Mouse (Mus musculus) spleen, adult 2 months (tissue): ENCODE measurements around the gene Lcn12. TPM values are rescaled to one million over a fixed set of nuclear protein-coding genes. Genes with fewer than 3 reads are reported as not detected.

Experiments used
- DNase-seq, 2 experiments: peaks; one replicate each; pipeline versions ENCODE4 v3.0.0 to v3.0.0-alpha.2; 2012 to 2021; ENCODE audit warnings: low spot score in 2 of 2, low read depth in 1 of 2
- H3K27ac ChIP-seq: fragments of 200-500 bp; 2 replicates; pipeline ENCODE4 v1.5.1; 2012; ENCODE audit warnings: low read length, inconsistent platforms; ENCODE audit not compliant: insufficient read depth
- H3K27me3 ChIP-seq: fragments of 200-500 bp; 2 replicates; pipeline ENCODE4 v1.6.1; 2012; ENCODE audit warnings: mild to moderate bottlenecking, moderate library complexity, low read length, inconsistent platforms; ENCODE audit not compliant: control insufficient read depth, insufficient read depth
- H3K36me3 ChIP-seq: fragments of 200-500 bp; 2 replicates; pipeline ENCODE4 v1.6.1; 2012; ENCODE audit warnings: mild to moderate bottlenecking, low read length, inconsistent platforms; ENCODE audit not compliant: control insufficient read depth, insufficient read depth
- H3K4me1 ChIP-seq: fragments of 200-500 bp; 2 replicates; pipeline ENCODE4 v1.6.1; 2011; ENCODE audit warnings: inconsistent platforms; ENCODE audit not compliant: control insufficient read depth, insufficient read depth, insufficient read length
- H3K4me3 ChIP-seq: fragments of 200-500 bp; 2 replicates; pipeline ENCODE4 v1.5.1; 2011; ENCODE audit warnings: mild to moderate bottlenecking, inconsistent platforms; ENCODE audit not compliant: insufficient read depth, insufficient read length; ENCODE audit errors: extremely low read depth
- CTCF ChIP-seq: fragments of 200-500 bp; IDR thresholded peaks from 2 replicates; pipeline ENCODE4 v1.5.1; 2011; ENCODE audit warnings: mild to moderate bottlenecking, inconsistent platforms; ENCODE audit not compliant: insufficient read depth, insufficient read length, insufficient replicate concordance; ENCODE audit errors: extremely low read depth
- POLR2A ChIP-seq: fragments of 200-500 bp; IDR thresholded peaks from 2 replicates; pipeline ENCODE4 v1.6.1; 2011; ENCODE audit warnings: low read depth, low read length, inconsistent platforms
- WGBS: fragments of 180-500 bp; shearing (Covaris S2); methylation state at CpG from one replicate; pipeline ENCODE4 v1.1.7; 2018; 5-methylcytosine and 5-hydroxymethylcytosine counted together
- polyA plus RNA-seq: library from polyadenylated mRNA; depleted of rRNA; stranded (reverse); fragments of >200 nt; gene quantifications from 2 replicates; pipeline ENCODE4 v1.2.3, GENCODE M21; 2012

The Lcn12 gene
- polyA plus RNA-seq, 1 experiment, result not detected

DNA sequence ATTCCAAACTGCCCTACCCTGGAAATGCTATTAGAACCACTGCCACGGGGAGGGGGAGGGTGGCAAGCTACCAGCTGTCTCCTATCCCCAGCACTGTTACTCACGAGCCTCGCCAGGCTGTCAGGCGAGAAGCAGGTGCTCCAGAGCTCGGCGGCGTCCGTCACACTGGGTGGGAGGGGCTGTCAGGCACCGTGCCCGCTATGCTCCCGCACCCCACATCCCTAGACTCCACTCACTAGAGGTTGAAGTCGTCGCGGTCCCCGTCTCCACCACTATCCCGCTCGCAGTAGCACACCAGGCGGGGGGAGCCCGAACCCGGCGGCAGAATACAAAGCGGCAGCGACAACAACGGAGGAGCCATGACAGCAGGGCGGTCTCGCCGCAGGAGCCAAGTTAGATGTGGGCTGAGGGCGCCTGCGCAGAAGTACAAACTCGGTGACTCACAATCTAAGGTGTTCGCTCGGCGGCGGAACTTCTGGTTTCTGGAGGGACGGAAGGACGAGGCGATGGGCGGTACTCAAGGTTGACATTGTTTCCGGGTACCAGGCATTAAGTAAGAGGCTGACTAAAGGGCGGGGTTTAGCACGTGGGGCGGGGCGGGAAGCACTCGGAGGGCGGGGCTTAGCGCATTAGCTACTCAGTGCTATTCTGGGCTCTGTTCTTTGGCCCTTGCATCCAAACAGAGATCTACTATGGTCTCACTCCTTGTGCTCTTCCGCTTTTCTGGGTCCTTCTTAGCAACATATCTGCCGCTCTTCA is 33.0 kb downstream of the Lcn12 start, which contains the start of gene Paxx:
Gene Paxx (minus strand): TSS at position 544 of the 759 bp plus-strand sequence.
- H3K27me3 ChIP-seq, result no peaks in the 10 kb centered on the region
- TF ChIP-seq CTCF (no peak), POLR2A (peak; percentile 48)
- H3K36me3 ChIP-seq, result peaks cover 6% of the 10 kb centered on the region
- peak within 1 kb of the TSS; percentile 95 for H3K27ac ChIP-seq
- H3K4me3 ChIP-seq, result peak within 1 kb of the TSS; percentile 87
- peak; percentile 95 to 99 for DNase-seq
- peaks cover 25% of the 10 kb centered on the region; the same call in 1 of the 2 replicates for H3K4me1 ChIP-seq
- under 1% methylated on average over 48 of the region's 48 CpGs for WGBS

DNA sequence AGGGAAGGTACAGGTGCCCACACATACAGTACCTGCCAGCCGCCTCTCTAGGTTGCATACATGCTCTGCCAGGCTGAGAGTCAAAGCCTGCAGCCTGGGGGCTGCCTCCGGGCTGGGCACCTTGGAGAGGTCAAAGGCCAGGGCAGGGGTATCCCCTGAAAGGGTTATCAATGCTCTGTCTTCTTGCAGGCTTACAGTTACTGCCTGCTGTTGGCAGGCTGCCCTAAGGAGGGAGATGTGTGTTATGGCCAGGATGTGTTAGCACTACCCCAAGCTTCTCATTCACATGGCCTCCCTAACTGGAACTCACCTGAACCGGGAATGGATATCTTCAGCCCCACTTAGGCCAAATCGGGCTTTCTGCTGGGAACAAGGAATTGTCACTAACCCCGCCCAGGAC is 33.6 kb downstream of the Lcn12 start:
- peak overlapping the region; percentile 95 for H3K27ac ChIP-seq
- peaks cover 20% of the 10 kb centered on the region; the same call in 1 of the 2 replicates for H3K4me1 ChIP-seq
- DNase-seq, result no peak
- H3K27me3 ChIP-seq, result no peaks in the 10 kb centered on the region
- 32% methylated on average over 5 of the region's 5 CpGs for WGBS
- no peak for TF ChIP-seq POLR2A
- no peak for TF ChIP-seq CTCF
- peaks cover 6% of the 10 kb centered on the region for H3K36me3 ChIP-seq
- peak overlapping the region; percentile 87 for H3K4me3 ChIP-seq

DNA sequence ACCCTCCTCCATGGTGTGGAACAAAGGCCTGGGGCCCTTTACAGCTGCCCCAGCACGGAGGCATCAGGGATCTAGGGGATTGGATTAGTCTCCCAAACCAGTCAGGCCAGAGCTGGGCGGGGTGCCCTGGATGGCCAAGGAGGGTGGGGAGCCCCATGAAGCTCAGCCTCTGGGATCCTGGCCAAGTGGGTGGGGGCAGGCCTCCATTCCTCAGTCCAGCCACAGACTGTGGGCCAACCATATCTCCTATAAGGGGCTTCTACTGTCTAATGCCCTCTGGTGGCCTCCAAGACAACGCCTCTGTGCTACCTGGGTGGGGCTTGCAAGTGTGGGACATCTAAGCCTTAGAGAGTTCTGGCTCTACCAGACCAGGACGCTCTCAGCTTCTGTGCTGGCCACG is 34.8 kb downstream of the Lcn12 start:
- Histone ChIP-seq H3K27ac (no peak overlapping the region), H3K36me3 (peaks cover 6% of the 10 kb centered on the region), H3K27me3 (no peaks in the 10 kb centered on the region), H3K4me1 (peaks cover 13% of the 10 kb centered on the region; the same call in 1 of the 2 replicates), H3K4me3 (no peak overlapping the region)
- 82% methylated on average over 5 of the region's 5 CpGs for WGBS
- DNase-seq, result no peak
- no peak for TF ChIP-seq CTCF
- TF ChIP-seq POLR2A, result no peak

DNA sequence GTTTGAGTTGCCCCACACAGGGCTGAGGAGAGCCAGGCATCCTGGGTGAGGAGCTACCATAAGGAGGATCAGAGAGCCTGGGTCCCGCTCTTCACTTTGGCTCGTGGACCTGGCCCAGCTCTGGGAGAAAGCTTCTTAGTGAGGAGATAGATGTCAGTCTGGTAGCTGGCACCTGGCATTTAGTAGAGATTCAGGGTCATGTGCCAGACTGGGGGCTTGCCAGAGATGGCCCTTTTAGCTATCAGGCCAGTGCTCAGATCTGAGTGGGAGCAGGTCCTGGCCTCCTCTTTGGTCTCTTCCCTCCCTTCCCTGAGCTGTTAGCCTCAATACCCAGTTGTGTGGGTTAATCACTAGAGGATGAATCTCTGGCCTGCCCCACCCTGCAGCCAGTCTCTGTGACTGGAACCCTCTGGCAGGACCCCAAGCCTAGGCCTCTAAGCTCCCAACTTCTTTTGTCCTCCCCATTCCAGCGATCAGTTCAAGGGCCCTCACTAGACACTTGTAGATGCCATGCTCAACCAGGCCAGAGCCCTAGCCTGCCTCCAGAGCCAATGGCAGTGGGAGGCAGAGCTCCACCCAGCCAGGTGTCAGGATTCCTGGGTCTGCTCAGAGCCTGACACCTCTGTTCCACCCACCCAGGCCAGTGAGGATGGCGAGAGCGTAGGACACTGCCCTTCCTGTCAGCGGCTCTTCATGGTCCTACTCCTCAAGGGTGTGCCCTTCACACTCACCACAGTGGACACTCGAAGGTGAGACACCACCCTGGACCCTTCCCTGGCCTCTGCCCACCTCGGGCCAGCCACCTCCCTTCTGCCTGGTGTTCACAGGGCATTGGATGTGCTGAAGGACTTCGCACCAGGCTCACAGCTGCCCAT is 36.5 kb downstream of the Lcn12 start:
- Histone ChIP-seq H3K4me3 (no peak overlapping the region), H3K4me1 (peaks cover 13% of the 10 kb centered on the region; the same call in 1 of the 2 replicates), H3K27ac (no peak overlapping the region), H3K36me3 (peaks cover 6% of the 10 kb centered on the region), H3K27me3 (no peaks in the 10 kb centered on the region)
- TF ChIP-seq CTCF (no peak), POLR2A (no peak)
- 86% methylated on average over 9 of the region's 9 CpGs for WGBS
- no peak for DNase-seq

GRCm38 (mm10) chr2:25456205-25456953 is 37.3 kb downstream of the Lcn12 start, which contains the start of gene Clic3:
TSS of gene Clic3 (plus strand) at chr2:25456838.
- no peak for TF ChIP-seq POLR2A
- TF ChIP-seq CTCF, result no peak
- 83% methylated on average over 14 of the region's 14 CpGs for WGBS
- Histone ChIP-seq H3K4me3 (no peak within 1 kb of the TSS), H3K4me1 (peaks cover 7% of the 10 kb centered on the region; the same call in 1 of the 2 replicates), H3K27me3 (no peaks in the 10 kb centered on the region), H3K36me3 (peaks cover 6% of the 10 kb centered on the region), H3K27ac (no peak within 1 kb of the TSS)
- no peak for DNase-seq

DNA sequence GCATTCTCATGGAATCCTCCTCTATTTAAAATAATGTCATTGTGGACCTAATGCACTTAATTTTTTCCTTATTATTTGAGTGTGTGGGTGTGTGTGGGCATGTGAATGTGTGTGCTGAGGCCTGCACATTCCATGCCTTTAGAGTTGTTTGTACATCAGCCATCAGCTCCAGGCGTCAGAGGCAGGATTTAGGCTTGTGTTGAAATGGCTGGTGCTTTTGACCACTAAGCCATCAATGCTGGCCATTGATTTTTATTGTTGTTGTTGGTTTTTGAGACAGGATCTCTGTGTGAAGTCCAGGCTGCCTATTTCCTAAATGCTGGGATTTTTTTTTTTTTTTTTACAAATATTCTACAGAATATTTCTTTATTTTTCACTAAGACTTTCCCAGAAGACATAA is 40.8 kb downstream of the Lcn12 start:
- Histone ChIP-seq H3K27ac (no peak overlapping the region), H3K4me3 (no peak overlapping the region), H3K36me3 (peaks cover under 1% of the 10 kb centered on the region; the same call in 1 of the 2 replicates), H3K27me3 (no peaks in the 10 kb centered on the region), H3K4me1 (no peaks in the 10 kb centered on the region)
- 85% methylated on average over 1 of the region's 1 CpGs for WGBS
- TF ChIP-seq CTCF (no peak), POLR2A (no peak)
- DNase-seq, result no peak
